Mouse (Mus musculus) layer of hippocampus, postnatal 14 days (tissue): Measurements from ENCODE around the gene Adgrf1. TPM values are rescaled to one million over a fixed set of nuclear protein-coding genes. Genes with fewer than 3 reads are reported as not detected.

Experiments used
- DNase-seq, 2 experiments: peaks; one replicate each; pipeline ENCODE4 v3.0.0; 2021 to 2022; ENCODE audit warnings: low spot score in 2 of 2, mixed read lengths in 1 of 2
- total RNA-seq, 2 experiments: library from RNA; stranded (reverse); gene quantifications; 2 replicates each; pipeline ENCODE4 v1.2.3; 2021

Gene Adgrf1
- total RNA-seq, 2 experiments from 2014 or later = 0.07 TPM; not detected in 1

DNA sequence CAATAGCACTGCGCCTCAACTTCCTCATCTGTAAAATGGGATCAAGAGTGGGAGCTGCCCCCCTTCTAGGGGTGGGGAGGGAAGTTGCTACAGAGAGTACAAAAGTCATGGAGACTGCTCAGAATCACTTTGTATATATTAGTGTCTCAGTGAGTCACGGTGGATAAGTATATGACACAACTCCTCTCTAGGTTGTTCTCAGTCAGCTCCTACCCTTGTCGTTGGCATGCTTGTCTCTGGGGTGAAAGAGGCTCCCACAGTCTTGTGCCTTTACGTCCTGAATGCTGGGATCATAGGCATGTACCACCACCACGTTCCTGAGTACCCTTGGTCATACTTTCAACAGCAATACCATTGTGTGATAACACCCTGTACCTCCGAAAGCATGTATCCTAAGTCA, 4.2 kb upstream of the Adgrf1 start:
- DNase-seq = no peak

DNA sequence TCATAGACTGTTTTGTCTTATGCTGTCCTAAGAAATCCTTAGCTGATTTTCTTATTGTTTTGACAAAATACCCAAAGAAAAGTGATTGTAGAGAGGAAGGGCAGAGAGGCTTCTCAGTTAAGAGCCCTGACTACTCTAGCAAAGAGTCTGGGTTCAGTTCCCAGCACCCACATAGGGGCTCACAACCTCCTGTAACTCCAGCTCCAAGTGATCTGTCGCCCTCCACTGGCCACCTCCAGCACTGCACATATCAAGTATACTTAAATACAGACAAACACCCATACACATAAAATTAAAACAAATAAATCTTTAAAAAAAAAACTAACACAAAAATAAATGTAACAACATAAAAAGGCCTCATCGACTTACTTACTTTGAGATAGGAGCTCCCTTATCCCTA, 3.5 kb upstream of the Adgrf1 start:
- DNase-seq = no peak

DNA sequence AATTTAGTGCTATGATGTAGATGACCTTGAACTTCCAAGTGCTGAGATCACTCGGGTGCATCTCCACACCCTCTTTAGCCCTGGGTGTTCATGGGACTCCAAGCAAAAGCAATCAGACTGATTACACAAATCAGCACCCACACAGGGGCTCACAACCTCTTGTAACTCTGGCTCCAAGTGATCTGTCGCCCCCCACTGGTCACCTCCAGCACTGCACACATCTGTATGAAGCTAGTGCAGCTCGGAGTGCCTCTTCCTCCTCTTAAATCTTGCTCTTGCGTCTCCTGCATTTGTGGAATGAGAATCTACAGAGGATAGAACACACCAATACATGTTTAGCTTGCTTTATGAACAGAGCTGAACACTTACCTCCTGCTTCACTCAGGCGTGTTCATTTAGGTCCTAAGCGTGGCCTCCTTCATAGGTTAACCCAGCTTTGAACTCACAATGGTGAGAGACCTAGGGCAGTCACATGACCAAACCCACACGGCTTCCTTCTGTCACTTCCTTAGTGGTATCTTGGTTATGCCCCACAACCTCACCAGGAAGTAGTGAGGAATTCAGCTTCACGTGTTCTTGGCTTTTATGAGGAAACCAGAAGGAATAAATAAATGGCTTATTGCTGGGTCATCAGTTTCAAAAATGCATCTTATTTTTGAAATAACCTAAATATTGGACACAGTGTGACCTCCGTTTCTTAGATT, 2.9 kb upstream of the Adgrf1 start:
- DNase-seq = no peak

DNA sequence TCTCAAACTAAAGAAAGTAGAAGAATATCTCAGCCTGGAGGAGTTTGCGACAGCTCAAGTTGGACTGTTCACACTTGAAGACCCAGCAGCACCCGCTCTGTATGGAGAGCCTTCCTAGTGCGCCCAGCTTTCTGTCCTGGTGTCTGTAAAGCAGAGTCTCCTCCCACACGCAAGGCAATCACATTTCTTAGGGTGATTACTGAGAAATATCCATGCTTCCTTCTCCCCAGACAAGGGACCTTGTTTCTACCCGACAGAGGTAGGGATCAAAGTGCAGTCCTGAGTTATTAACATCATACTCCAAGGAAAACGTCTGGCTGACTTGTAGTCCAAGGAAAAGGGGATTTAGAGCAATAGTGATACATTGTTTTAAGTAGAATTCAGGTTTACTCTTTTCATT, 6.1 kb downstream of the Adgrf1 start:
- no peak for DNase-seq

- DNase-seq = peak; percentile 21 to 58
Observed at GRCm38 (mm10) chr17:43277223-43277622, 7.1 kb downstream of the Adgrf1 start.

DNA sequence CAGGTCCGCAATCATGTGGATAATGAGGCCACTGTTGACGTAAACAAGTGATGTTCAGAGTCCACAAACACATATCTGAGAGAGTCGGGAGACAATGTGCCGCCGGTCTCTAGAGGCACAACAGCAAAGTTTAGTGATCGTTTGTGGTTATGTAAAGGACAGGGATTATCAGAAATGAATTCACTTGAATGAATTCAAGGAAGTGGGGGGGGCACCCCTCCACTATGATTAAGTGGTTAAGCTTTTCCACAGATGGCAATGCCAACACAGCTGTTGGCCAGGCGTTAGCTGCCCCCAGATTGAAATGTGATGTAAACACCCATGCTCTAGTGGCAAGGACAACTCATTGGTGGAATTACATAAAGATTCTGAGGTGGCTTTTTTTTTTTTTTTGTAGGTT, 9.5 kb downstream of the Adgrf1 start:
- DNase-seq = no peak

DNA sequence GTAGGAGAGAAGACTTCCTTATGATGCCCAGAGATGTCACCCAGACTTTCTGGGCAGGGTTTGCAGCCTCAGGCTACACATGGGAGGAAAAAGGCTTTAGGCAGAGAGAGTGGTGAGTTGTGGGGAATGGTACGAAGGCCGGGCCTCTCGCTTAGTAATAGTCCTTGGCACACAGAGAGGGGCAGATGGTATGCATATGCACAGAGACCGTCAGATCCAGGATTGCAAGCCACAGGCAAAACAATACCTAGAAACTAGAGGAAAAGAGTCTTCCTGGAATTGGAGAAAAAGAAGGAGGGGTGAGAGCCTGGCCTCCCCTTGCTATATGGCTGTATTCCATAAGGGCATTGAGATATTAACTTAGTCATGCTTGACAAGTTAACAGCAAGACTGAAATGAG, 12.2 kb downstream of the Adgrf1 start:
- peak in 1 of 2 experiments; percentile 41 for DNase-seq

DNA sequence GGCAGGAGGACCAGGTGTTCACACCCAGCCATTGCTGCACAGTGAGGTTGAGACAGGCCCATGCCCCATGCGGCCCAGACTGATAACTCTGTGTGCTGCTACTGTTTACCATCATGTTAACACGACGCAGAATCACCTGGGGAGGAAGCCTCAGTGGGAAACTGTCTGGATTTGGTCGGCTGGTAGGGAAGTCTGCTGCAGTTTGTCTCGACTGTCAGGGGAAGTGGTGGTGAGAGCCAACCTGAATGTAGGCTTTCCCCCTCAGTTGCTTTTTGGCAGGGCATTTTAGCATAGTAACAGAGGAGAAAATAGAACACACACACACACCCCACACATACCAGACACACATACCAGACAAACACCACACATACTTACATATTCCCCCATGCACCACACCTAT, 12.7 kb downstream of the Adgrf1 start:
- DNase-seq = no peak

DNA sequence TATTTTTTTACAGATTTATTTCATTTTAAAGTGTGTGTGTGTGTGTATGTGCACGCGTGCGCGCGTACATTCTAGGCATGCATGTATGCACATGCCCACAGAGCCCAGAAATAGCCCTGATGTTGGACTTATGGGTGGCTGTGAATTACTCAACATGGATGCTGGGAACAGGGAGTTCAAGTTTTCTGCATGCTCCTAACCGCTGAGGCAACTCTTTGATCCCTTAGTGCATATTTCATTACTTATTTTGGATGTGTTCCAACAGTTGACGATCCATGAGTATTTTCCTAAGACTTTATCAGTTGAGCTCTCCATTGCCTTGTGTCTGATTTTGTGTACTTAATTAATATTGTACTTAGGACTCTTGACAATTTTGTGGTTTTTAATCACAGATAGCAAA, 29.4 kb downstream of the Adgrf1 start:
- no peak for DNase-seq

GRCm38 (mm10) chr17:43325986-43326671, 56.0 kb downstream of the Adgrf1 start:
- DNase-seq = no peak

GRCm38 (mm10) chr17:43326726-43327700, 56.9 kb downstream of the Adgrf1 start:
- peak; percentile 14 to 47 for DNase-seq

GRCm38 (mm10) chr17:43327810-43328209, 57.7 kb downstream of the Adgrf1 start:
- no peak for DNase-seq

DNA sequence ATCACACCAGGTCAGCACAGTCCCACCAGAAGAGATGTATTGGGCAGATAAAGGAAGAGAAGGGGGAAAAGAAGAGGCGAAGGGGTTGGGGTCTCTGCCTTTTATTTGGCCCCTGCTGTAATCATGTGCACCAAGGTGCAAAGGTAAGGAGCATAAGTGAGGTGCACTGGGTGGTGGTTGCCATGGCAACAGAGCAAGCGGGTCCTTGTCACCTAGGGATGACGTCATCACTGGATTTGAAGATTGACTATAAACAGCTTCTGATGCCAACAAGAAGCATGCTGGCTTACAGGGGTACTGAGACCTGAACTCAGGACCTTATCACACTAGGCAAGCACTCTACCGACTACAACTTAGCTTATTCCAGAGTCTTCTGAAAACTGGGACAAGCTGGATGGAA, 59.1 kb downstream of the Adgrf1 start:
- DNase-seq = no peak

- DNase-seq = no peak
Observed at GRCm38 (mm10) chr17:43329761-43330183, 59.6 kb downstream of the Adgrf1 start.

- no peak for DNase-seq
Observed at GRCm38 (mm10) chr17:43332686-43333085, 62.6 kb downstream of the Adgrf1 start.

DNA sequence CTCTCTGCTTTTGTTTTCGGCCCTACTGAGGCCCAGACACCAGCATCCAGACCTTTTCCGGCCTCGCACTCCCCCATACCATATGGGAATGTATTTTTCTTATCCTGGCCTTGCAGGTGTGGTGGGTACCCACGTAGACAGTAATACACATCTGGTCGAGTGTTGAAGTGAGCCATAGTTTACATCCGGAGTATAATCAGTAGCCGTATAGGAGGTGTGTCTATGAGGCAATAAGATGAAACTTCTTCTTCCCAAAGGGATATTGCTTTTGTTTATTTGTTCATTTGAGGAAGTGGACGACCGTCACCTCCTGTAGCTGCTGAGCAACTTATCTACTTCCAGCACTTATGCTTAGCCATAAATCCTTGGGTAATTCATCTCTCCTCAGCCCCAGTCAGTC, 63.9 kb downstream of the Adgrf1 start:
- DNase-seq = no peak

GRCm38 (mm10) chr17:43337643-43338042, 67.5 kb downstream of the Adgrf1 start:
- DNase-seq = no peak

- no peak for DNase-seq
Observed at GRCm38 (mm10) chr17:43338279-43338678, 68.2 kb downstream of the Adgrf1 start.

DNA sequence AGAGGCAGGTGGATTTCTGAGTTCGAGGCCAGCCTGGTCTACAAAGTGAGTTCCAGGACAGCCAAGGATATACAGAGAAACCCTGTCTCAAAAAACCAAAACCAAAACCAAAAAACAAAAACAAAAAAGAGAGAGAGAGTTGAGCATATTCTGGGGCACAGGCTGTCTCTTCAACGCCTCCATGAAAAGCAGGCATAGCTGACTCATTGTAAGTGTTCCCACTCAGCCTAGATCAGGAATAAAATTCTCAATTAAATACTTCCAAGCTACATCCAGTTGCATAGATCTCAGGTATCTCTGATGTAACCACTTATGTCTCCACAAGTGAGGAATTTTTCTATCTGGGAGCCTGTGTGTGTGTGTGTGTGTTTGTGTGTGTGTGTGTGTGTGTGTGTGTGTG, 76.4 kb downstream of the Adgrf1 start:
- DNase-seq = peak in 1 of 2 experiments; percentile 16

DNA sequence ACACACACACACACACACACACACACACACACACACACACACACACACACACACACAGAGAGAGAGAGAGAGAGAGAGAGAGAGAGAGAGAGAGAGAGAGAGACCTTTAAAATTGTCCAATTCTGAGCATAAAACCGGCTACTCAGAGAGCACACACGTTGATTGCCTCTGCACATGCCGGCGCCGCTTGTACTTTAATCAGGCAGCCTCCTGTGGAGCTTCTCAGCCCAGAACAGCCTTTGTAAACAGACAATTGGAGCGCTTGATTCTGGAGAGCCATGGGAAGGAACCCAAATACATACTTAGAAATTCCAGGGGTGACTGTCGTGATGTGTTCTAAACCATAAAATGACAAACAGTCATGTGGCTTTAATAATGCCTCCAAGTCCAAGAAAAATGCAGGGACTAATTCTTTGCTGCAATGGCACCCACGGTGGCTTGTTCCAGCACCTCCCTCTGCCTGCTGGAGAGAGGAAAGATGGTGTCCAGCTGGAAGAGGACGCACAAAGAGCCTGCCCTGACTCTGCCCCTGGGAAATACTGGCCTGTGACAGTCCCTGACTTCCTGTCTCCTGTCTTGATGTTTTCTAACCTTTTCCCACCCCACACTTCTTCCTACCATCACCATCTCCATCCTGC, 87.9 kb downstream of the Adgrf1 start:
- no peak for DNase-seq
